Mouse (Mus musculus) CD4-positive, CD25-positive, alpha-beta regulatory T cell, adult 4 months (primary cell): ENCODE data around the gene Nptx2. TPM values are rescaled to one million over a fixed set of nuclear protein-coding genes. Genes with fewer than 3 reads are reported as not detected.

Experiments used
- ATAC-seq: one replicate; pipeline ENCODE4 v1.8.0; 2017
- polyA plus RNA-seq, 2 experiments: library from polyadenylated mRNA; unstranded; fragments of 100-300 nt; shearing (Covaris generic); gene quantifications; one replicate each; pipeline ENCODE4 v1.2.1; 2017

Nptx2 gene
- polyA plus RNA-seq: not detected

GRCm38 (mm10) chr5:144545653-144546422, at the start of gene Nptx2:
Gene Nptx2, plus strand, starts transcription at chr5:144545902.
- ATAC-seq: no peak

- no peak for ATAC-seq
Observed at GRCm38 (mm10) chr5:144496481-144496880, 49.2 kb upstream of the Nptx2 start.

- ATAC-seq: no peak
Observed at GRCm38 (mm10) chr5:144504239-144504638, 41.5 kb upstream of the Nptx2 start.

GRCm38 (mm10) chr5:144505731-144506130, 40.0 kb upstream of the Nptx2 start:
- no peak for ATAC-seq

- ATAC-seq: no peak
Observed at GRCm38 (mm10) chr5:144506156-144506555, 39.5 kb upstream of the Nptx2 start.

- ATAC-seq: no peak
Observed at GRCm38 (mm10) chr5:144506689-144507552, 38.8 kb upstream of the Nptx2 start.

- ATAC-seq: no peak
Observed at GRCm38 (mm10) chr5:144509431-144509830, 36.3 kb upstream of the Nptx2 start.

DNA sequence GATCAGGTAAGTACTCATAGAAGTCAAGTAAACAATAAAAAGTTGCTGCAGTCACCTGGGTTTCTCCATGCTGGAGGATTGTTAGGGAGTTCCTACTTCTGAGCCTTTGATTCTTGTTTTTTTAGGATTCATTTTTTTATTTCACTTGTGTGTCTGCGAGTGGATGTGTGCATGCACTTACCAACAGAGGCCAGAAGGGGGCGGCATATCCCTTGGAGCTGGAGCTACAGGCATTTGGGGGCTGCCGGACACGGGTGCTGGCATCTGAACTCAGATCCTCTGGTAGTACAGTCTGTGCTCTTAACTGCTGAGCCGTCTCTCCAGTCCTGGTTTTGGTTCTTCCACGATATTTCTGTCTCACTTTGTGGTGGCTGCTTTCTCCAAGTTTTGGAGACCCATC, 31.0 kb upstream of the Nptx2 start:
- ATAC-seq: no peak

DNA sequence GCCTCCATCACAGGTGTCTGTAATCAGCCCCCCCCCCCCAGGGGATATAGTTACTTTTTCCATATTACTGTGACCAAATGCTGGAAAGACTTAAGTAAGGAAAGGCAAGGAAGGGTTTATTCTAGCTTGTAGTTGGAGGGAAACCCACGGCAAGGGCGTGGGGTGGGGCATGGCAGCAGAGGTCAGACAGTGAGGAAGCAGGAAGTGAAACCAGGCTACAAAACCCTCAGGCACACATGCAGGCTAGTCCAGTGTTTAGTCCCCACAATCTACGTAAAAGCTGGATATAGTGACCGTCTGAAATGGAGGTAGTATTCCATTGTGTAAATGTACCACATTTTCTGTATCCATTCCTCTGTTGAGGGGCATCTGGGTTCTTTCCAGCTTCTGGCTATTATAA, 30.5 kb upstream of the Nptx2 start:
- no peak for ATAC-seq

DNA sequence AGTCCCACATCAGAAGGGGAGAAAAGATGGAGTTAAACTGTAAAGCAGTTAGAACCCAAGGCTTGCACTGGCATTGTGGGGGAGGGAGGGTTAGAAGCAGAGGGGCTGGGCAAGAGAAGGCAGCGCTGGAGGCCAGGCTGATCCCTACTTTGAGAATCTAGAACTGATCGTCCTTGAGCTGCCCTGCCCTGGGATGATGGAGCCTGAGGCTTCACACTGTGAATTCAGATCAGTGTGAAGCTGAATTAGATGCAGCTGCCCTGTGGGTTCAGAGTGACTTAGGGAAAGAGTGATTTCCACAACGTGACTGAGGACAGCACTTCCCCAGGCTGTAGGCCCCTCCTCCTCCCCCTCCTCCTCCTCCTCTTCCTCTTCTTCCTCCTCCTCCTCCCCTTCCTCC, 25.6 kb upstream of the Nptx2 start:
- no peak for ATAC-seq

GRCm38 (mm10) chr5:144524774-144525173, 20.9 kb upstream of the Nptx2 start:
- ATAC-seq: no peak

GRCm38 (mm10) chr5:144529123-144529522, 16.6 kb upstream of the Nptx2 start:
- ATAC-seq: no peak

- ATAC-seq: no peak
Observed at GRCm38 (mm10) chr5:144542711-144543308, 2.9 kb upstream of the Nptx2 start.

DNA sequence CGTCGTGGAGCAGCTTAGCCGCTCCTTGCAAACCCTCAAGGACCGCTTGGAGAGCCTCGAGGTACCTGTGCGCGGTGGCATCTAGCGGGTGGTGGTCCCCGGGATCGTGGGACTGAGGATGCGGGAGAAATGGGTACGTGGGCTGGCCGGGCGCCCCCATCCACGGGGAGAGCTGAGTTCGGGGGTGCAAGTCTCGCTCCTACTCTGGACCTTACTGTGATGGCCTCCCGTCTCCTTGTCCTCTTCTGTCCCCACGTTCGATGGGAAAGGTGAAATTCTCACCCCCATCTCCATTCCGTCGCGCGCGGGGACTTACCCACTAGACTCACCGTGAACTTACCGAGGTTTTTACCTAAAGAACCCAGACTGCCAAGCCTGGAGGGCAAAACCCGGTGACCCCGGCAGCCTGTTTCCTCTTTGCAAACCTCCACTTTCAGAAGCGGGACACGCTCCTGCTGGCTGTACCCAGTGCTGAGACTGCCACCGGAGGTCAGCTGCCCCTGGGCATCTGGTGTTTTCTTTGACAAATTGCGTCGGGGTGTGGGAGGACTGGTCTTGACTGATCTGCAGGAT, 807 bp downstream of the Nptx2 start:
- no peak for ATAC-seq

DNA sequence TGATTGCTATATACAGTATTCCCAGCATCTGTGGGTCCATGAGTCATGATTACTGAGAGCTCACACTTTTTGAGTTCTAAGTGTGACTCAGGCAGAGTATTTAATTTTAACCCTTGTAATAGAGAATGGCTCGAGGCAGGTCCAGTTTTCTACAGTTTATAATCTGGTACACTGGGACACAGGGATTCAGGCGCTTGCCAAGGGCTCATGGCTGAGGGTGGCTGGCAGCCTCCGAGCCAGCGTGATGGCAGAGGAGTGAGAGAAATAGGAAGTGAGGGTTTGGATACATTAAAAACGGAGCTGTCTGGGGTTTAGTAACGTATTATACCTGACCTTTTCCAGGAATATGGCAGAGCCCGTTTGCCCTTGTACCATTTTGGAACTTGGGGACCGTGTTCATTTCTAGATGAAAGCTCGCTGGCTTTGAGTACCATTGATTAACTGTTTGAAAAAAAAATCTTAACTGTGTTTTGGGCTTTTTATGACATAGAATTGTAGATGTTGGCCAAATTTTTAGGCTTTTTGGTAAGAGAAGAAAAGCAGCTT, 1.7 kb downstream of the Nptx2 start:
- no peak for ATAC-seq

GRCm38 (mm10) chr5:144548079-144548631, 2.5 kb downstream of the Nptx2 start:
- no peak for ATAC-seq

DNA sequence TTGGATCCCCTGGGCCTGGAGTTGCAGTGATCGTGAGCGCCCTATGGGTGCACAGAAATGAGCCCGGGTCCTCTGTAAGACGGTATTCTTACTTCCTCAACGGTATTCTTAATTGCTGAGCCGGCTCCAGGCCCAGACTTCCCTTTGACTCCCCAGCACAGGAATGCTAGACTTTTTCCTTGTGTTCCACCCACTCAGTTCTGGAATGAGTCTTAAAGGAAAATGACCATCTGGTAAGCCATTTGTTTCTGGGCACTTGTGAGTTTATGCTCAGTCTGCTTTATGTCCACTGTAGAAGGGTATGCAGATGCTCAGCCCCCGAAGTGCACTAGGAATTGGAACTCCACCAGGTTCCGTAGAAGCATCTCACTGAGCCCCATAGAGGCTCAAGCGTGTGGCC, 4.3 kb downstream of the Nptx2 start:
- no peak for ATAC-seq

DNA sequence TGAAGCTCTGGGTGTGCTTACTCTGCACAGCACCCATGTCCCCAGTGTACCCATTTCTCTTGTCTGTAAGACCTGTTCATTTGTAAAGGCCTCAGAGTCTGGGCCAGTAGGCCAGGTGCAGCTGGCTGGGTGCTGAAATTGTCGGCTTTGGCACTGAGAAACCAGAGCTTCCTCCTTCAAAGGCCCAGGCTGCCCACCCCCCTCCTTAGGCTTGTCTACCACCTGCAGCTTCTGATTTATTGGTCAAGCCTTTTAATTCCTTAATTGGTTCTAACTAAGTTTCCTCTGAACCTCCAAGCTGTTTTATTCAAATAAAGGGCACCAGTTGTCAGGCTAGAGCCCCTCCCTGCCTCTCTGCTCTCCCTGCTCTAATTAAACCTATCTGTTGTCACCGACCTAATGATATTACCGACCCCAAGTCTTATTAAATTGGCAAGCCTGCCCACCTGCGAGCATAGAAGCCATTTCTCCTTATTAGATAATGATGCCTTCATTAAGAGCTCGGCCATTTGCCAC, 5.0 kb downstream of the Nptx2 start:
- no peak for ATAC-seq

- ATAC-seq: no peak
Observed at GRCm38 (mm10) chr5:144556710-144557109, 11.0 kb downstream of the Nptx2 start.

GRCm38 (mm10) chr5:144557363-144557762, 11.7 kb downstream of the Nptx2 start:
- no peak for ATAC-seq

GRCm38 (mm10) chr5:144558481-144558880, 12.8 kb downstream of the Nptx2 start:
- ATAC-seq: no peak

- ATAC-seq: no peak
Observed at GRCm38 (mm10) chr5:144565739-144566138, 20.0 kb downstream of the Nptx2 start.
